Mouse (Mus musculus) cortical plate, adult 2 months (tissue): Measurements from ENCODE around the gene Sgca. TPM values are rescaled to one million over a fixed set of nuclear protein-coding genes. Genes with fewer than 3 reads are reported as not detected.
A peak's percentile ranks its signal among the peaks of the same experiment; 100 is the strongest.

Experiments
- H3K27ac ChIP-seq: fragments of 200-500 bp; 2 replicates; pipeline ENCODE4 v1.5.1; 2012; ENCODE audit warnings: low read length, control low read depth, inconsistent platforms; ENCODE audit not compliant: insufficient read depth
- H3K4me1 ChIP-seq: fragments of 200-500 bp; 2 replicates; pipeline ENCODE4 v1.6.1; 2011; ENCODE audit warnings: low read length; ENCODE audit not compliant: control insufficient read depth, insufficient read depth
- H3K4me3 ChIP-seq: fragments of 200-500 bp; 2 replicates; pipeline ENCODE4 v1.5.1; 2011; ENCODE audit warnings: mild to moderate bottlenecking, low read length, control low read depth; ENCODE audit not compliant: insufficient read depth
- CTCF ChIP-seq: fragments of 200-500 bp; IDR thresholded peaks from 2 replicates; pipeline ENCODE4 v1.5.1; 2011; ENCODE audit warnings: mild to moderate bottlenecking, control low read depth, low read length; ENCODE audit not compliant: insufficient read depth; ENCODE audit errors: extremely low read depth
- POLR2A ChIP-seq: fragments of 200-500 bp; IDR thresholded peaks from 2 replicates; pipeline ENCODE4 v1.6.1; 2011; ENCODE audit warnings: mild to moderate bottlenecking, low read length, control low read depth; ENCODE audit not compliant: insufficient read depth; ENCODE audit errors: extremely low read depth
- polyA plus RNA-seq: library from polyadenylated mRNA; depleted of rRNA; stranded (reverse); fragments of >200 nt; gene quantifications from 2 replicates; pipeline ENCODE4 v1.2.3, GENCODE M21; 2012

Sgca gene
- polyA plus RNA-seq, 1 experiment, result 1.8 TPM

DNA sequence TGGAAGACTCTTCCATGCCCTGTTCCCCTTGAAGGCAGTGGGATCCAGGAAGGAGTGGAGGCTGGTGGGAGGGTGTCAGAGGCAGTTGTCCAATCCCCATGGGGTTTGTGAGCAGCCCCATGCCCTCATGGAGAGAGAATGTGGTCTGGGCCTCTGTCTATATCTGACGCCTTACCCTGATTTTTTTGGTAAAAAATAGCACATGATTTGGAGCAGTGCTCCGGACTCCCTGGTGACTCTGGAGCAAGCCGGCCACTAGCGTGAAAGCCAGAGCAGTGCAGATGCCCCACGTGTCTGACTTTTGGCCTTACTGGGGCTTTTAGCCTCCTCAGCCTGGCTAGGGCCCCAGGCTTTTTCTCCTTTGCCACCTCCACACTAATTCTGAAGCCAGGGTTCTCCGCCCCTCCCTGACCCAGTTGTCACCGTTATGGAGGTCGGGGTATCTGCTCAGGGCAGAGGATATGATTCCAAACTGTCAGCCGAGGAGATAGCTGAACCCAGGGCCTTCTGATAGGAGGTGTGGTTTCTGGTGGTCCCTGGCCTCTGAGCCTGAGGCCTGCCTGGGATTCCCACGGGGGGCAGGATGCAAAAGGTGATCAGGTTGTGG is 18.2 kb upstream of the Sgca start:
- TF ChIP-seq POLR2A, result no peak
- Histone ChIP-seq H3K4me1 (peaks cover 17% of the 10 kb centered on the region), H3K27ac (peak overlapping the region; percentile 23; the same call in 1 of the 2 replicates), H3K4me3 (peak overlapping the region; percentile 49)

DNA sequence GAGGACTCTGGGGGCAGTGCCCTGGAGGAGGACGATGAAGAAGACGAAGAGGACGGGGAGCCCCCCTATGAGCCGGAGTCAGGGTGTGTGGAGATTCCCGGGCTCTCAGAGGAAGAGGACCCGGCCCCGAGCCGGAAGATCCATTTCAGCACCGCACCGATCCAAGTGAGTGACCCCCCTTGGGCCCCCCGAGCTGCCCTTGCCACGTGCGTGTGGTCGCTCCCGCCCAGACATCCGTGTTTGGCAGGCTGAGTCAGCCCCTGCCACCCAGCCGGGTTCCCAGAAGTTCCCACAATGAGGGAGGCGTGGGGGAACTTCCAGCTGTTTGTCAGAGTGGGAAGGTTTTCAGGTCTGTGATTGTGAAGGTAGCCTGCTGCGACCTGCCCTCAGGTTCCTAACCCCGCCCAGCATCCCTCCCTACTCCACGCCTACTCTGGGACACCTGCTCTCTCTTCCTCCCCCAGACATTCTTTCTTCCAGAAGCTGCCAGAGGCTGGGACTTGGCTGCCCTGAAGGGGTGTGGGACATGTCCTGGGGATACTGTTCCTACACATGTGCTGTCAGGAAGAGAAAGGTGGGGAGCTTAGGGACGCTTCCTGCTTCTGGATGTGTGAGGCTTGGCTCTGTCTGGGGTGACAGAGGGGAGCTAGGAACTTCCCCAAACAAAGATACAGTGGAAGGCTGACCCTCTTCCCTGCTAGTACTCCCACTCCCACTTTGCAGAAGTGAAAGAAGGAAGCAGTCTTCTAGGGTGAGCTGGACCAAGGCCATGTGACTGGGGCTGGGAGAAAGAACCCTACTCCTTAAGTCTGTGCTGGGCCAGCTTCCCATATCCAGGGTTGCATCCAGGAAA is 16.9 kb upstream of the Sgca start:
- H3K4me1 ChIP-seq, result peaks cover 21% of the 10 kb centered on the region
- peak overlapping the region; percentile 49 for H3K4me3 ChIP-seq
- peak overlapping the region; percentile 72 for H3K27ac ChIP-seq
- TF ChIP-seq CTCF (no peak), POLR2A (0 out of 2 replicates have a peak, but pooled peaks have one; percentile 10)

DNA sequence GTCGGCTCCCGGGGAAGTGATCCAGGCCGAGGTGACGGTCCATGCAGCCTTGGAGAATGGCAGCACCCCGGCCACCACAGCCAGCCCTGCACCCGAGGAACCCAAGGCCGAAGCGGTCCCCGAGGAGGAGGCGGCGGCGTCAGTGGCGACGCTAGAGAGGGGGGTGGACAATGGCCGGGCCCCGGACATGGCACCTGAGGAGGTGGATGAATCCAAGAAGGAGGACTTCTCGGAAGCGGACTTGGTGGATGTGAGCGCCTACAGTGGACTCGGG is 16.3 kb upstream of the Sgca start:
- Histone ChIP-seq H3K4me1 (peaks cover 16% of the 10 kb centered on the region), H3K4me3 (peak overlapping the region; percentile 49), H3K27ac (peak overlapping the region; percentile 72)
- TF ChIP-seq CTCF (no peak), POLR2A (no peak)

DNA sequence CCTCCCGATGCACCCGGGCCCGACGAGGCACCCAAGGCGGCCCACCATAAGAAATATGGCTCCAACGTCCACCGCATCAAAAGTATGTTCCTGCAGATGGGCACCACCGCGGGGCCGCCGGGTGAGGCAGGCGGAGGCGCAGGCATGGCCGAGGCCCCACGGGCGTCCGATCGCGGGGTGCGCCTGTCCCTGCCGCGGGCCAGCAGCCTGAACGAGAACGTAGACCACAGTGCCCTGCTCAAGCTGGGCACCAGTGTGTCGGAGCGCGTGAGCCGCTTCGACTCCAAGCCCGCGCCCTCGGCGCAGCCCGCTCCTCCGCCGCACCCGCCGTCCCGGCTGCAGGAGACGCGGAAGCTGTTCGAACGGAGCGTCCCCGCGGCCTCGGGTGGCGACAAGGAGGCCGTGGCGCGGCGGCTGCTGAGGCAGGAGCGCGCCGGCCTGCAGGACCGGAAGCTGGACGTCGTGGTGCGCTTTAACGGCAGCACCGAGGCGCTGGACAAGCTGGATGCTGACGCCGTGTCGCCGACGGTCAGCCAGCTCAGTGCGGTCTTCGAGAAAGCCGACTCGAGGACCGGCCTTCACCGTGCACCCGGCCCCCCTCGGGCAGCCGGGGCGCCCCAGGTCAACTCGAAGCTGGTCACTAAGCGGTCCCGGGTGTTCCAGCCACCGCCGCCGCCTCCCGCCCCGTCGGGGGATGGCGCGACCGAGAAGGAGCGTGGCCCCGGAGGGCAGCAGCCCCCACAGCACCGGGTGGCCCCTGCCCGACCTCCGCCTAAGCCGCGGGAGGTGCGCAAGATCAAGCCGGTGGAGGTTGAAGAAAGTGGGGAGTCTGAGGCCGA is 15.7 kb upstream of the Sgca start:
- Histone ChIP-seq H3K27ac (peak overlapping the region; percentile 72), H3K4me3 (peak overlapping the region; percentile 49), H3K4me1 (peaks cover 16% of the 10 kb centered on the region)
- TF ChIP-seq POLR2A (no peak), CTCF (no peak)

DNA sequence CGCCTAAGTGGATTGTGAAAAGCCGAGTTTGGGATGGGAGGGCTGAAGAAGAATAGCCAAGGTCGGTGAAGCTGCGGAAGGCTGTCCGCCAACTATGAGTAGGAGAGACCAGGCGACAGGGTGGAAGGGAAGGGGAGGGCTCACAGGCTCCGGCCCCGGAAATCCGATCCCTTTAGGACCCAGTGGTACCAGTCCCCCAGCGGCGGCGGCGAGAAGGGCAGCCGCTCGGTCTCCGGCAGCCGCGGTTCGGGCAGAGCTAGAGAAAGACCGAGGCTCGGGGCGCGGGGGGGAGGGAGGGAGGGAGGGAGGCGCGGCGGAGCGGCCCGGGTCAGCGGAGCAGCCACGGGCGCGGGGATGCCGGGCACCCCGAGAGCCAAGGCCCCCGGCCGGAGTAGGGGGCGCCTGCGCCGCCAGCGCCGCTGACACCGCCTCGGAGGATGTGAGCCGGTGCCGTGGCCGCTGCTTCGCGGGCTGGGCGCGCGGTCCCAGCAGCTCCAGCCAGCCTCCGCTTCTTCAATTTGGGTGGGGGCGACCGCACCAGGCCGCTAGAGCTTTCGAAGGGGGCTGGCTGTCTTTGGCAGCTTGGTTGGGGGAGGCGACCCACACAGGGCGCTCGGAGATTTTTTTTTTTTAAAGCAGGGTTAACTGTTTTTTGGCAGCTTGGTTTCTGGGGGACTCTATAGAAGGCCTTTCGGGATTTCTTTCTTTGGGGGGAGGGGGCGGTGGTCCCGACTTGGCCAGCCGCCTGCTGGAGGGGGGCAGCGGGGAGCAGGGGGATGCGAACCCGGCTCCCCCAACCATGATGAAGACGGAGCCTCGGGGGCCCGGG is 14.8 kb upstream of the Sgca start, which contains the start of gene Ppp1r9b:
Ppp1r9b (plus strand) TSS at position 287 of the 829 bp plus-strand sequence.
- Histone ChIP-seq H3K27ac (peak within 1 kb of the TSS; percentile 95), H3K4me1 (peaks cover 13% of the 10 kb centered on the region; the same call in 1 of the 2 replicates), H3K4me3 (peak within 1 kb of the TSS; percentile 53)
- TF ChIP-seq POLR2A, result peak; percentile 54; the same call in 1 of the 2 replicates
- TF ChIP-seq CTCF, result 0 out of 2 replicates have a peak, but pooled peaks have one; percentile 10

DNA sequence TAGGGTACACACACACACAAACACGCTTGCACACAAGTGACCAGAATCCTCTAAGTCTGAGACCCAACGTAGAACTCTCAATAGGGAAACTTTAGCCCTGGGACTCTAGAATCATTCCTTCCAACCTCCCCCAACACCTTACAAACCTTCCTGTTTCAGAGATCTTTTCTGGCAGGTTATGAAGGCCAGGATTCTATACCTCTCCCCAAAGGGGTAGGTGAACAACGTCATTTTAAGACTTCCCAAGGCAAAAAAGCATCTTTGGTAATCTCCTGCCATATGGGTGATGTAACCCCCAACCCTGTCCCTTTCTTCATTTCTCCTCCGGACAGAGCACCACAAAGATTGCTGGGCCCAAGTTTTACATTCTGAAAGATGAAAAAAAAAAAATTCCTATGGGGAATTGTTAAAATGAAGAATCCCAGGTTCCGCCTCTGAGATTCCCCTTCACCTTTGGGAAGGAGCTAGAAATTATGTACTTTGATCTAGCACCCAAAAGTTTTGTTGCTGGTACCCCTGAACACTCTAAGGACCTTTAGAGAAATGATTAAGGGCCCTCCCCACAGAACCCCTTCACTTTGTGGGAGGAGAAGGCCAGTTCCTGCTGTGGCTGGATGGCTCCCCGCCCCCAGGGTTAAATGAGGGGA is 14.1 kb upstream of the Sgca start:
- no peak for TF ChIP-seq POLR2A
- peak overlapping the region; percentile 53 for H3K4me3 ChIP-seq
- H3K4me1 ChIP-seq, result peaks cover 12% of the 10 kb centered on the region; the same call in 1 of the 2 replicates
- peak overlapping the region; percentile 82 for H3K27ac ChIP-seq

DNA sequence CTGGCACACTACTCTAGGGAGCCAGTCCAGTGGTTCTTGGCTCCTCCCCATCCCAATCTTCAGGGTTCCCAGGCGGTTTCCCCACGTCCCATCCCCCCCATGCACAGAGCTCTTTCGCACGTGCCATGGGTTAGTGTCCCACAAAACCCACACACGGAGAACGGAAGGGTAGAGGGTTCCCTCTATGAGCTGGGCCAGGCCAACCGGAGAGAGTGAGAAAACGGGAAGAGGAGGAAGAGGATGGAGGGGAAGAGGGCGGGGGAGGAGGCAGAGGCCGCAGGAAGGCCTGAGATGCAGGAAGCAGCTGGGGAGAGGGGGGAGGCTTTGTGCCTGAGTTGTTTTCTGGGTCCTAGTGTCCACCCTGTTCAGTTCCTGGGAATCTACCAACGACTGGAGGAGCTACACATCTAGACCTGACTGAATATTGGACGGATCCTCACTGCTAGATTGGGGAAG is 13.5 kb upstream of the Sgca start:
- no peak for TF ChIP-seq CTCF
- TF ChIP-seq POLR2A, result peak; percentile 40; the same call in 1 of the 2 replicates
- Histone ChIP-seq H3K27ac (peak overlapping the region; percentile 82), H3K4me1 (peaks cover 9% of the 10 kb centered on the region; the same call in 1 of the 2 replicates), H3K4me3 (peak overlapping the region; percentile 53)

DNA sequence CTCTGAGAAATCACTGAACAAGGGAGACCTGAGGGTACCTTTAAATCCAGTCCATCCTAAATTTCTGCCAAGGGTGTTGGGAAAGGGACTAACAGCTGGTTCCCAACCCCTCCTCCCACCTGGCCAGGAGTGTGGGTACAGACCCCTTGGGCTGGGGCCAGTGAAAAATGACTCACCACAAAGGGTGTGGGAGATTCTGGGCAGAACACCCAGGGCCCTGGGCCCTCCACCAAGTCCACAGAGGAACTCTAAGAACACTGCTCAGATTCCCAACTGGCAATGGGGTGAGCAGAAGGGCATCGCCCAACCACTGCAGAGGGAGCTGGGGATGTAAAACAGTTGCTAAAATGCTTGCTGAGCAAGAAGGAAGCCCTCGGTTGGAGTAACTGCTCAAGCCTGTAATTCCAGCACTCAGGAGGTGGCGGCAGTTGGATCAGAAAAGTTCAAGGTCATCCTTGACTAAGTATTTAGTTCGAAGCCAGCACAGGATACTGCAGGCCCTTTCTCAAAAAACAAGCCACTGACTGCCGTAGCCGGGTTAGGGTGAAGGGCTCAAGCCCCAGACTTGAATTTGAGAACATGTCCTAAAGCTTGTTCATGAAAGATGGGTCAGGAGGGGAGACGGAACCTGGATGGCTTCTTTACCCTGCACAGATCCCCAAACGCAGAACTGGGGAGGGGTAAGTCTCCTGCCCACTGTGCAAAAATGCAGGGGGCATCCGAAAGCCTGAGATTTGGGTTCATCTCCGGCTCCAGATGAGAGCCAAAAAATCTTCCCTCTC is 12.8 kb upstream of the Sgca start:
- H3K4me1 ChIP-seq, result peaks cover 8% of the 10 kb centered on the region; the same call in 1 of the 2 replicates
- TF ChIP-seq POLR2A, result no peak
- no peak for TF ChIP-seq CTCF
- H3K27ac ChIP-seq, result peak overlapping the region; percentile 80
- peak overlapping the region; percentile 53 for H3K4me3 ChIP-seq
